Mouse (Mus musculus) intestine, embryonic 14.5 days (tissue): Measurements from ENCODE around the gene Dpm1. TPM values are rescaled to one million over a fixed set of nuclear protein-coding genes. Genes with fewer than 3 reads are reported as not detected.
A peak's percentile ranks its signal among the peaks of the same experiment; 100 is the strongest.

Experiments used
- ATAC-seq: fragments of 200-750 bp; cut with Nextera tagmentation; replicated peaks from 2 replicates; pipeline ENCODE4 v1.8.0; 2017; ENCODE audit warnings: low read depth, moderate number of reproducible peaks, moderate TSS enrichment, moderate library complexity; ENCODE audit not compliant: low FRiP score, low TSS enrichment
- DNase-seq: peaks from one replicate; pipeline ENCODE4 v3.0.0-alpha.2; 2018; ENCODE audit warnings: low spot score
- H3K27ac ChIP-seq: fragments of 300-500 bp; sonication (generic); 2 replicates; pipeline ENCODE4 v1.5.1; 2014; ENCODE audit warnings: low read depth, mild to moderate bottlenecking, control low read depth
- H3K27me3 ChIP-seq: fragments of 300-500 bp; sonication (generic); replicated peaks from 2 replicates; pipeline ENCODE4 v1.6.1; 2014; ENCODE audit warnings: low read length, control low read depth; ENCODE audit not compliant: control insufficient read depth, insufficient read depth
- H3K36me3 ChIP-seq: fragments of 300-500 bp; sonication (generic); 2 replicates; pipeline ENCODE4 v1.6.1; 2014; ENCODE audit warnings: low read length, control low read depth; ENCODE audit not compliant: control insufficient read depth, insufficient read depth
- H3K4me1 ChIP-seq: fragments of 300-500 bp; sonication (generic); replicated peaks from 2 replicates; pipeline ENCODE4 v1.6.1; 2014; ENCODE audit warnings: low read length, control low read depth, mixed read lengths; ENCODE audit not compliant: control insufficient read depth, insufficient read depth
- H3K4me2 ChIP-seq: fragments of 300-500 bp; sonication (generic); 2 replicates; pipeline ENCODE4 v1.6.1; 2014; ENCODE audit warnings: low read length
- H3K4me3 ChIP-seq: fragments of 300-500 bp; sonication (generic); 2 replicates; pipeline ENCODE4 v1.5.1; 2014; ENCODE audit warnings: low read depth, low read length, control low read depth, mixed read lengths
- H3K9ac ChIP-seq: fragments of 300-500 bp; sonication (generic); 2 replicates; pipeline ENCODE4 v1.6.1; 2014; ENCODE audit warnings: mild to moderate bottlenecking, low read length
- H3K9me3 ChIP-seq: fragments of 300-500 bp; sonication (generic); 2 replicates; pipeline ENCODE4 v1.6.1; 2016; ENCODE audit warnings: low read length, control low read depth; ENCODE audit not compliant: control insufficient read depth
- WGBS: fragments of 180-500 bp; shearing (Covaris S2); extraction: QIAGEN DNeasy Blood & Tissue Kit; methylation state at CpG from one replicate; pipeline ENCODE4 v1.1.7; 2014; 5-methylcytosine and 5-hydroxymethylcytosine counted together
- polyA plus RNA-seq: library from polyadenylated mRNA; unstranded; fragments of >200 nt; fragmentation: Nextera tagmentation; extraction: Ambion mirVana; gene quantifications from 2 replicates; pipeline ENCODE4 v1.2.1, GENCODE M21; 2014

Dpm1 gene
- polyA plus RNA-seq, 1 experiment from 2014 or later: 76.4 TPM

DNA sequence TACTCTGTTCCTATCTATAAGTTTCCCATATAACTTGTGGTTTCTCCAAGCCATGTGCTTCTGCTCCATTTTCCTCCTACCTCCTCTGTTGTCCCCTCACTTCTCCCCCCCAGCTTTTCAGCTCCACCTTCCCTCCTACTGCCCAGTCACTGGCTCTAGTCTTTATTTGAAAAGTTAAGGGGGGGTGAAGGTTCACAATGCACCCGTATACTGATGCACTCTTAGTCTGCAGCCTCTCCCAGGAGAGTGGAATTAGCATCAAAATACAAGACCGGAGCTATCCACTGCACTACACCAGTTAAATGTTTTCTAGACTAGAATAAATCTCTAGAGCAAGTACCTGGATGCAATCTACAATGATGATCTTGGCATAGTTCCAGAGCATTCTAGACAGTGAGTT lies 34.7 kb downstream of the Dpm1 start:
- peaks cover 32% of the 10 kb centered on the region for H3K36me3 ChIP-seq
- peaks cover 32% of the 10 kb centered on the region for H3K4me1 ChIP-seq
- no peak for DNase-seq

DNA sequence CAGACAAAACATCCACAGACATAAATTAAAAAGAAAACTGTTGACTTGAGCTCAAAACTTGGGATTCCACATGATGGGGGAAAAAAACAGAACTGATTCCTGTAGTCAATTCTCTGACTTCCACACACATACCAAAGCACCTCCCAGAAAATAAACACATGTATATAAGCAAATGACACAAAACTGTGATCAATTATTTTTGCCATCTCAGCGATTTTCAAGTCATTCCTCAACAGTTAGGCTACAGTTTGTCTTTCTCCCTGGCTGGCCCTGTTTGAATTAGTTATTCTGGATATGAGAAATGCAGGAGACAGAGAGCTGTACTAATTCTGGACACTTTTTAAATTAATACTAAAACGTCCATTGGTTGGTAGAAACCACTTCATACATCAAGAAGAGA lies 36.7 kb downstream of the Dpm1 start:
- Histone ChIP-seq H3K27ac (no peak overlapping the region), H3K4me2 (no peak overlapping the region), H3K36me3 (peaks cover 39% of the 10 kb centered on the region), H3K4me1 (peaks cover 24% of the 10 kb centered on the region; the same call in 1 of the 2 replicates), H3K9ac (no peak overlapping the region), H3K9me3 (no peaks in the 10 kb centered on the region), H3K27me3 (no peaks in the 10 kb centered on the region), H3K4me3 (no peak overlapping the region)
- 69% methylated on average over 2 of the region's 2 CpGs for WGBS
- ATAC-seq (no peak), DNase-seq (no peak)

More for the DNA sequence above, 34.7 kb downstream of the Dpm1 start:
- H3K27ac ChIP-seq: no peak overlapping the region
- H3K9me3 ChIP-seq: no peaks in the 10 kb centered on the region
- WGBS: 53% methylated on average over 2 of the region's 2 CpGs
- no peak overlapping the region for H3K4me3 ChIP-seq
- ATAC-seq: no peak
- no peak overlapping the region for H3K9ac ChIP-seq
- no peaks in the 10 kb centered on the region for H3K27me3 ChIP-seq
- no peak overlapping the region for H3K4me2 ChIP-seq

DNA sequence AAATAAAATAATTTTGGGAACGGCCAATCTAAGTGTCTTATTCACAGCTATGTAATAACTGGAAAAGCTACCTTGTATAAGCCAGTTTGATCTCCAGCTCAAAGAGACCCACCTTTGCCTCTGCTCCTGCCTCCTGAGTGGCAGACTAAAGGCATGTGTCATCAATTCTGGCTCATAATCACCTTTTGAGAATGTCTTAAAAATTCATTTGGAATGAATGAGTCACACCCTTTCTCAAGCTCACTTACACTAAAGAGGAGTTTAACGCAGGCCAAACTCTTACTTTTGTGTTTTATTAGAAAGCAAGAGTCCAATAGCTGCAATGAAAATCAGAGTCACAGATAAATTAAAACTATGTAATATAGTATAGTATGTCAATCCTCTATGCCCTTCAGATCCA lies 38.5 kb downstream of the Dpm1 start:
- Histone ChIP-seq H3K27ac (no peak overlapping the region), H3K4me3 (no peak overlapping the region), H3K9ac (no peak overlapping the region), H3K27me3 (no peaks in the 10 kb centered on the region), H3K36me3 (peaks cover 44% of the 10 kb centered on the region), H3K4me1 (0 out of 2 replicates have a peak, but pooled peaks cover 20% of the 10 kb centered on the region), H3K4me2 (no peak overlapping the region), H3K9me3 (no peaks in the 10 kb centered on the region)
- no peak for DNase-seq
- no peak for ATAC-seq
- WGBS: 90% methylated on average over 2 of the region's 2 CpGs

DNA sequence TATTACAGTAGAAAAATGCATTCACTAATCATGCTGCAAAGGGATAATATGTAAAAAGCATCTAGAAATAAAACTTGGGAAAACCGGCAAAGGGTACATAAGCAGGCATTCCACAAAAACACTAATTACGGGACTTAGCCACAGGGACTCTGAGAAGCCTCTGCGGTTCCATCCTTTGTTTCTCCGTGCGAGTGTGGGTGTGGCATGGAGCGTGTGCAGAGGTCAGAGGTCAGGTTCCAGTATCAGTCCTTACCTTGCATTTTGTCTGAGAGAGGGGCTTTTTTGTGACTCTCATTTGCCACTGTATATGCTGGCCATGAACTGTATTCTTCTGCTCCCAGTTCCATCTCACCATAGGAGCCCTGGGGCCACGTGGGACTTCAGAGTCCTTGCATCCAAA lies 54.4 kb downstream of the Dpm1 start:
- no peaks in the 10 kb centered on the region for H3K9me3 ChIP-seq
- H3K4me2 ChIP-seq: no peak overlapping the region
- DNase-seq: no peak
- WGBS: 50% methylated on average over 7 of the region's 7 CpGs
- no peak overlapping the region for H3K4me3 ChIP-seq
- no peaks in the 10 kb centered on the region for H3K27me3 ChIP-seq
- H3K36me3 ChIP-seq: peaks cover 28% of the 10 kb centered on the region
- no peaks in the 10 kb centered on the region for H3K4me1 ChIP-seq
- H3K27ac ChIP-seq: no peak overlapping the region
- ATAC-seq: no peak
- no peak overlapping the region for H3K9ac ChIP-seq

DNA sequence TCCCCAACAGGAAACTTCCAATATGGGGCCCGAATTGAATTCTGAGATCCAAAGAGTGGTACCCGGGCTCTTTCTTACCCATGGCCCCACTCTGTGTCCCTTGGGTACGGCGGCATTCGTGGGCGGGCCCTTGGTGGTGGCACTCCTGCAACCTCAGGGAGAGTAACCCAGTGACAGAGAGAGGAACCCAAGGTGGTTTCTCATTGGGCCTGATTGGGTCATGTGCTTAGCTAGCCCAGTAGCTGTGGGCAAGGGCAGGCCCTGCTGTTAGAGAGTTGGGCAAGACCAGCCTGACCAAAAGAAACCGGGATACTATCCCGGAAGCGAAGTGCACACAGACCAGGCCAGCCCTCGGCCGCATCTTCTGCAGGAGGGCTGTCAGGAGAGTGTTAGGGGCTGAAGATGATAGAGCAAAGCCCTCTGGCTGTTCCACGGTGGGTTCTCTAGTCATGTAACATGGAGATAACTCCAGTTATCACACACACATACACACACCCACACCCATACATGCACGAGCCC lies 60.2 kb downstream of the Dpm1 start:
- WGBS: 9% methylated on average over 13 of the region's 13 CpGs
- Histone ChIP-seq H3K4me1 (peaks cover 38% of the 10 kb centered on the region), H3K4me3 (no peak overlapping the region)

DNA sequence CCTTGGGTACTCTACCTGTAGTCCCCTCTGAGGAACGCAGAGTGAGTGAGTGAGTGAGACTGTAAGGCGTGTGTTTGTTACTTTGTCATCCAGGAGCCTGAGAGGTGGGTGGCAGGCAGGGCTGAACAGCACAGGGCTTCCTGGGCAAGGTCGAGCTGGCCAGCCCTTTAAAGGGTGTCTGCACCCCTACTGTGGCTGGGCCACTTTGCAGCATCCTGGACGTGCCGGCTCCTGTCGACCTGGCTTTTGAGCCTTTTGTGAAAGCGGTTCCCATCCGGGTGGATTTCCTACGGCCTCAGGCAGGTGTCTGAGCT lies 60.6 kb downstream of the Dpm1 start:
- H3K4me1 ChIP-seq: peaks cover 38% of the 10 kb centered on the region
- peak overlapping the region; percentile 80; the same call in 1 of the 2 replicates for H3K27ac ChIP-seq
- no peaks in the 10 kb centered on the region for H3K9me3 ChIP-seq
- H3K9ac ChIP-seq: no peak overlapping the region
- WGBS: 6% methylated on average over 9 of the region's 9 CpGs
- peaks cover 7% of the 10 kb centered on the region for H3K36me3 ChIP-seq
- no peaks in the 10 kb centered on the region for H3K27me3 ChIP-seq
- no peak overlapping the region for H3K4me3 ChIP-seq
- peak overlapping the region; percentile 34 for H3K4me2 ChIP-seq
- ATAC-seq: no peak
- DNase-seq: no peak

More for the DNA sequence above, 60.2 kb downstream of the Dpm1 start:
- DNase-seq: no peak
- H3K36me3 ChIP-seq: peaks cover 7% of the 10 kb centered on the region
- no peaks in the 10 kb centered on the region for H3K9me3 ChIP-seq
- H3K27me3 ChIP-seq: no peaks in the 10 kb centered on the region
- peak overlapping the region; percentile 34 for H3K4me2 ChIP-seq
- H3K9ac ChIP-seq: no peak overlapping the region
- H3K27ac ChIP-seq: peak overlapping the region; percentile 80; the same call in 1 of the 2 replicates
- ATAC-seq: peak; percentile 35; the same call in 1 of the 2 replicates

DNA sequence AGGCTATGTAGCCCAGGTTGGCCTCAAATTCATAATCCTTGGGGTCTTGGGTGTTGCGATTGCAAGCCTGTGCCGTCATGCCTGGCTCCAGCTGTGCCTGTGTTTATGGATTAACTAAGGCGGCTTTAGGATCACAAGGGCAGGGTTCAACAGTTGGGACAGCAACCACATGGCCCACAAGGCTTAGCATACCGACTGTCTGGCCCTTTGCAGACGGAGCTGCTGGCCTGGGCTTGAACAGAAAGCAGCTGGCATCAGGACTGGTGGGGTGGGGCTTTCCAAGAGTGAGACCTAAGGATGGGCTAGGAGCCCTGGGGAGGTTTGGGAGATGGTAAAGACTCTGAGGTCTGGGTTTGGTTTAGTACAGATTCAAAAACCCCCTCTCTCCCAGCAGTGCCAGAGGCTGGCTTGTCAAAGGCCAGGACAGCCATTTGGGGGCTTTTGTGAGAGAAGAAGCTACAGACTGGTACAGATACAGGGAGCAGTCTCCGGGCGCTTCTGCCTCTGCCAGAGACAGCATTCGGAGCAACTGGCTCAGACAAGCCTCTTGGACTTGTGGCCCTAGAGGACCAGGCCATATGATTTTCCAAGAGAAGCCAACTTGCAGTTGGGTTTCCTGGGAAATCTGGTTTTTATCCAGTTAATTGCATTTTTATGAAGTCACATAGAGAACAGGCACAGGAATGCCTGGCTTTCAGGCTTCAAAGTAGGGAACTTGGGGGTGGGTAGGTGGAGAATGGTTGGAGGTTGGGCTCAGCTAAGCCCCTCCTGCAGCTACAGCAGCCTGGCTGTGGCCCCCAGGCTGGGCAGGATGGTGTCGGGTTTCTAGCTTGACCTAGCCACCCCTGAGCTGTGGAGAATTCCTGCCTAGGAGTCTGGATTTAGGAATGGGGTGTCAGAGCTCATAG lies 61.2 kb downstream of the Dpm1 start:
- ATAC-seq (peak; percentile 46; the same call in 1 of the 2 replicates), DNase-seq (peak; percentile 68)
- H3K4me1 ChIP-seq: peaks cover 38% of the 10 kb centered on the region
- no peaks in the 10 kb centered on the region for H3K9me3 ChIP-seq
- WGBS: 31% methylated on average over 9 of the region's 9 CpGs
- H3K36me3 ChIP-seq: peaks cover 7% of the 10 kb centered on the region
- no peaks in the 10 kb centered on the region for H3K27me3 ChIP-seq
- H3K9ac ChIP-seq: no peak overlapping the region
- no peak overlapping the region for H3K4me2 ChIP-seq
- no peak overlapping the region for H3K4me3 ChIP-seq
- peak overlapping the region; percentile 80 for H3K27ac ChIP-seq

DNA sequence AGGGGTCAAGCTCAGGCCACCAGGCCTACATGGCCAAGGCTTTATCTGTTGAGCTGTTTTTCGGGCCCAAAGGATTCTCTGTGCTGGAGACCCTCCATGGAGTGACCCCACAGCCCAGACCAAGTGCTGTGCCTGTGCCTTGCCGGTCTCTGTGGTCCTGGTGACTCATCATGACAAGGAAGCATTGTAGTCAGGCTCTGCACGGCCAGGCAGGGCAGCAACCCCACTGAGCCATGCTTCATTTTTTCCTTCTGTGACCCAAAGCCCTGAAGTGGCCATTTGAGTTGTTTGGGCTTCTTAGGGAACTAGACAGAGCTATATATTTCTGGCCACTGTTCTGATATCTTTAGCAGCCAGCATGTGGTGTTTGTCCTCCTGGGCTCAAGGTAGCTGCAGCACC lies 62.6 kb downstream of the Dpm1 start:
- no peak overlapping the region for H3K4me2 ChIP-seq
- DNase-seq (no peak), ATAC-seq (no peak)
- H3K4me1 ChIP-seq: peaks cover 38% of the 10 kb centered on the region
- H3K27ac ChIP-seq: no peak overlapping the region
- H3K4me3 ChIP-seq: no peak overlapping the region
- H3K9ac ChIP-seq: no peak overlapping the region
- WGBS: 65% methylated on average over 3 of the region's 3 CpGs
- H3K36me3 ChIP-seq: peaks cover 3% of the 10 kb centered on the region; the same call in 1 of the 2 replicates
- no peaks in the 10 kb centered on the region for H3K9me3 ChIP-seq
- H3K27me3 ChIP-seq: no peaks in the 10 kb centered on the region
